In genomic region chr1:152625651-152626050, GRCm38 (mm10) we compare ENCODE assay signal across 8 mouse cellular contexts.
A peak's percentile ranks its signal among the peaks of the same experiment; 100 is the strongest.
DNase-seq lines count a peak whose midpoint lies in the region; TF ChIP-seq lines count a peak whose summit lies in the region.

No protein-coding gene starts in this region.

- no peak for TF ChIP-seq POLR2A in CH12.LX (IDR thresholded peaks at IDR 0.05; ENCODE audit: low read depth, low read length)

- no peak for TF ChIP-seq RAD21 in CH12.LX (IDR thresholded peaks at IDR 0.05; ENCODE audit: low read depth, low read length)

- peak overlapping the region; percentile 82 for H3K4me3 ChIP-seq in gastrocnemius, adult 2 months
- no peak overlapping the region for H3K4me3 ChIP-seq in CH12.LX (replicated peaks in 1 of 3; ENCODE audit: low read depth in 2 of 3, low read length in 2 of 3, poor library complexity in 1 of 3)
- H3K4me3 ChIP-seq in hindbrain, embryonic 10.5 days: peak overlapping the region; percentile 68
- H3K4me3 ChIP-seq in macrophage (ENCODE audit: inconsistent target): peak overlapping the region; percentile 87; the same call in 1 of the 2 replicates

- no peak overlapping the region for H3K9ac ChIP-seq in CH12.LX (ENCODE audit: insufficient read depth, low read depth)

- no peaks in the 10 kb centered on the region for H3K79me2 ChIP-seq in CH12.LX (replicated peaks; ENCODE audit: control insufficient read depth, extremely low read depth, insufficient read depth, poor library complexity, severe bottlenecking)
- peaks cover 40% of the 10 kb centered on the region; the same call in 1 of the 2 replicates for H3K79me2 ChIP-seq in macrophage (ENCODE audit: inconsistent target)

- dilution Hi-C loops in CH12.LX (cut with MboI; ENCODE audit: extremely low pct_ligation_motif_present, extremely low pct_unique_long_range_greater_than_20kb, low sequenced_read_pairs): no loop called here

- no peak for TF ChIP-seq CTCF in gastrocnemius, adult 2 months (IDR thresholded peaks at IDR 0.05)
- TF ChIP-seq CTCF in CH12.LX (conservative IDR thresholded peaks at IDR 0.05 in 1 of 2, IDR thresholded peaks at IDR 0.05 in 1 of 2; ENCODE audit: low read depth in 2 of 2, low read length in 2 of 2): no peak

- in situ Hi-C loops in CH12.LX (cut with MboI; ENCODE audit: low pct_ligation_motif_present, low pct_unique_long_range_greater_than_20kb, low sequenced_read_pairs): no loop called here

- H3K27ac ChIP-seq in gastrocnemius, adult 2 months: peak overlapping the region; percentile 92
- no peak overlapping the region for H3K27ac ChIP-seq in CH12.LX (ENCODE audit: insufficient read depth, low read depth)
- peak overlapping the region; percentile 93 for H3K27ac ChIP-seq in hindbrain, embryonic 10.5 days
- no peak overlapping the region for H3K27ac ChIP-seq in macrophage

- intact Hi-C loops in gastrocnemius, adult 2 months (cut with DNase I): no loop called here

- no peak for TF ChIP-seq EP300 in CH12.LX (IDR thresholded peaks at IDR 0.05; ENCODE audit: low read length)

- DNase-seq in gastrocnemius, adult 2 months: no peak
- DNase-seq in gastrocnemius, postnatal 4 days (ENCODE audit: low spot score in 2 of 2): no peak
- no peak for DNase-seq in CH12.LX (ENCODE audit: extremely low read depth)
- no peak for DNase-seq in hindbrain, embryonic 10.5 days (ENCODE audit: low spot score)
- no peak for DNase-seq in spleen, adult 18-20 months
- DNase-seq in spleen, adult 12 weeks (ENCODE audit: low spot score): no peak
- no peak for DNase-seq in cerebellum, postnatal 4 days (ENCODE audit: low spot score in 2 of 2)

- no peaks in the 10 kb centered on the region for H3K36me3 ChIP-seq in CH12.LX (replicated peaks in 1 of 2; ENCODE audit: control insufficient read depth in 1 of 2, insufficient read depth in 1 of 2, low read length in 1 of 2)
- peaks cover 14% of the 10 kb centered on the region; the same call in 1 of the 2 replicates for H3K36me3 ChIP-seq in hindbrain, embryonic 10.5 days
- H3K36me3 ChIP-seq in macrophage (ENCODE audit: inconsistent target): no peaks in the 10 kb centered on the region; the same call in 1 of the 2 replicates

- peak overlapping the region; percentile 65; the same call in 1 of the 2 replicates for H3K4me2 ChIP-seq in CH12.LX (ENCODE audit: insufficient read depth, low read depth, poor library complexity, severe bottlenecking)

- no peaks in the 10 kb centered on the region; a peak in 1 of 4 replicates for H3K4me1 ChIP-seq in CH12.LX (ENCODE audit: control insufficient read depth in 1 of 2, insufficient read depth in 2 of 2)
- H3K4me1 ChIP-seq in hindbrain, embryonic 10.5 days (replicated peaks): peaks cover 54% of the 10 kb centered on the region

- peaks cover 24% of the 10 kb centered on the region for H3K27me3 ChIP-seq in CH12.LX (replicated peaks)
- peaks cover 24% of the 10 kb centered on the region for H3K27me3 ChIP-seq in hindbrain, embryonic 10.5 days (ENCODE audit: insufficient read depth, poor library complexity, severe bottlenecking)

- H3K9me3 ChIP-seq in CH12.LX (replicated peaks; ENCODE audit: low read length): no peaks in the 10 kb centered on the region
- no peaks in the 10 kb centered on the region for H3K9me3 ChIP-seq in hindbrain, embryonic 10.5 days

TF ChIP-seq in CH12.LX, 34 proteins besides CTCF, POLR2A, EP300 and RAD21:
- TF ChIP-seq MAX (IDR thresholded peaks at IDR 0.05; ENCODE audit: low read length): no peak
- TF ChIP-seq MAFK (IDR thresholded peaks at IDR 0.05; ENCODE audit: insufficient replicate concordance, low read length): no peak
- no peak for TF ChIP-seq ZNF384 (IDR thresholded peaks at IDR 0.05; ENCODE audit: low read depth, low read length)
- TF ChIP-seq SMC3 (IDR thresholded peaks at IDR 0.05; ENCODE audit: low read depth, low read length): no peak
- no peak for TF ChIP-seq ZKSCAN1 (IDR thresholded peaks at IDR 0.05; ENCODE audit: borderline replicate concordance, low read depth, low read length)
- no peak for TF ChIP-seq TCF12 (IDR thresholded peaks at IDR 0.05; ENCODE audit: low read depth, low read length)
- TF ChIP-seq KAT2A (IDR thresholded peaks at IDR 0.05; ENCODE audit: insufficient replicate concordance, low read length): no peak
- no peak for TF ChIP-seq E2F4 (IDR thresholded peaks at IDR 0.05; ENCODE audit: insufficient replicate concordance, low read depth, low read length)

Comparison
In these comparisons a context has a peak if more than half of its experiments do, and no peak if none do; other contexts are left out.
1. H3K27ac ChIP-seq: peak in gastrocnemius, adult 2 months (single experiment) and hindbrain, embryonic 10.5 days (single experiment); none in CH12.LX (single experiment) and macrophage (single experiment).
2. H3K4me3 ChIP-seq: peak in gastrocnemius, adult 2 months (single experiment), hindbrain, embryonic 10.5 days (single experiment) and macrophage (single experiment); none in CH12.LX (0 of 3).